Mouse (Mus musculus) megakaryocyte, embryonic 14.5 days (primary cell): ENCODE data around the gene Sco1.
"Not testable (repeated sequence)": the region's sequence is repeated elsewhere in the genome, so short reads cannot be mapped to it uniquely, and the experiment has no call there.

Experiments used
- FLI1 ChIP-seq: IDR thresholded peaks from 2 replicates; pipeline ENCODE4 v1.6.1; 2012; ENCODE audit warnings: low read length, inconsistent platforms, mixed read lengths
- GATA1 ChIP-seq: IDR thresholded peaks from 3 replicates; pipeline ENCODE4 v1.6.1; 2012; ENCODE audit warnings: mixed read lengths, low read length, inconsistent platforms, borderline replicate concordance

DNA sequence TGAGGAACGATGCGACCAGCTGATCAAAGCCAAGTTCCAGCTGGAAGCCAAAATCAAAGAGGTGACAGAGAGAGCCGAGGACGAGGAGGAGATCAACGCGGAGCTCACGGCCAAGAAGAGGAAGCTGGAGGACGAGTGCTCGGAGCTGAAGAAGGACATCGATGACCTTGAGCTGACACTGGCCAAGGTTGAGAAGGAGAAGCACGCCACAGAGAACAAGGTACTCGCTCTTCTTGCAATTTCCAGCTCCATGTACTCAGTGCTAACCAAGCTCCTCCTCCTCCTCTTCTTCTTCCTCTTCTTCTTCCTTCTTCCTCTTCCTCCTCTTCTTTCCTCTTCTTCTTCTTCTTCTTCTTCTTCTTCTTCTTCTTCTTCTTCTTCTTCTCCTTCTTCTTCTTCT, 39.9 kb downstream of the Sco1 start:
- TF ChIP-seq GATA1, FLI1: not testable (repeated sequence)
